Mouse (Mus musculus) adrenal gland, adult 18-20 months (tissue): Measurements from ENCODE around the gene Pde9a. TPM values are rescaled to one million over a fixed set of nuclear protein-coding genes. Genes with fewer than 3 reads are reported as not detected.

Experiments
- DNase-seq, 2 experiments: peaks; one replicate each; pipeline ENCODE4 v3.0.0; 2021 to 2022; ENCODE audit warnings: low spot score in 2 of 2
- total RNA-seq, 2 experiments: library from RNA; stranded (reverse); gene quantifications; 1 replicate in 1 of 2; 2 replicates in 1 of 2; pipeline ENCODE4 v1.2.3; 2021

Pde9a gene
- total RNA-seq, 2 experiments from 2014 or later = 1.9 to 2.6 TPM

- DNase-seq = no peak
These were observed 912 bp upstream of the Pde9a start for GRCm38 (mm10) chr17:31384968-31385627.

GRCm38 (mm10) chr17:31386766-31387275 lies 811 bp downstream of the Pde9a start:
- DNase-seq = no peak

DNA sequence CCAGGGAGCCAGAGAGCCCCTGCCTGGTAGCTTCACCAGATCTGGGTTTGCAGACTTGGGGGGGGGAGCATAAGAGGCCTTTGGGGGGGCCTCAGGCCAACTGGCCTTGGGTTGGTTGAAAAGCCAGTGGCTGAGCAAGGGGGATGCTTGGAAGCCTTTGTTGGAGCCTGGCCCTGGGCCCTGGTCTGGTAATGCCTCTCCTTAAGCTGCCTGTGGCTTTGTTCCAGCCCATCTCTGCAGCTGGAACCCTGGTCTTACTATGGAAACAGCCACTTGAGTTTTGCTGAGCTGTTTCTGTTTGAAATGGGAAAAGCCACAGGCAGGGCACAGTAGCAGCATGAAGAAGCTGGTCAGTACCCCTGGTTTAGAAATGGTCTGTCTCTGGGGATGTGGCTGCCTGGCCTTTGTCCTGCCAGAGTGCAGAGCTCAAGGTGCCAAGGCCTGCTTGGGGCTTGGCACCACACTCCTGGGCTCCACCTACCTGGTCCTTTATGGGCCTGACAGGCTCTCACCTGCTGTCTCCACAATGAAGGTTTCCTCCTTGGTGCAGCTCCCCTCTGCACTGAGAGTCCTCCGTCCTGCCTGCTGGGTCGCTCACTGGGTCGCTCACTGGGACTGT lies 3.5 kb downstream of the Pde9a start:
- DNase-seq = no peak

DNA sequence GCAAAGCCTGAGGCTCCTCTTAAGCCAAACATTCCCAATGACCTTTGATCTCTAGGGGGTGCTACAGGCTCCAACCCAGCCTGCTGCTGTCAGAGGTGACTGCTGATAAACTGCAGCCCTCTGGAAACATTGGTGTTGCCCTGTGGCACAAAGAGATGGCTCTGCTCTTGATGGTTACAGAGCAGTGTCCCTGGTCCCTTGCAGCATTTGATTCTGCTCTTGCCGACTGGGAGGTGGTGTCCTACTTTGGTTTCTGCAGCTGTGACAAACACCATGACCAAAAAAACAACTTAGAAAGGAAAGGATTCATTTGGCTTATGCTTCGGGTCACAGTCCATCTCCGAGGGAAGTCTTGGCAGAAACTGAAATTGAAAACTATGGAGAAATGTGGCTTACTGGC lies 5.5 kb downstream of the Pde9a start:
- no peak for DNase-seq

- no peak for DNase-seq
These were observed 6.0 kb downstream of the Pde9a start for GRCm38 (mm10) chr17:31392041-31392440.

- DNase-seq = no peak
These were observed 7.8 kb downstream of the Pde9a start for GRCm38 (mm10) chr17:31393811-31394210.

- DNase-seq = no peak
These were observed 14.3 kb downstream of the Pde9a start for GRCm38 (mm10) chr17:31400294-31400693.

GRCm38 (mm10) chr17:31401160-31401559 lies 15.2 kb downstream of the Pde9a start:
- no peak for DNase-seq

DNA sequence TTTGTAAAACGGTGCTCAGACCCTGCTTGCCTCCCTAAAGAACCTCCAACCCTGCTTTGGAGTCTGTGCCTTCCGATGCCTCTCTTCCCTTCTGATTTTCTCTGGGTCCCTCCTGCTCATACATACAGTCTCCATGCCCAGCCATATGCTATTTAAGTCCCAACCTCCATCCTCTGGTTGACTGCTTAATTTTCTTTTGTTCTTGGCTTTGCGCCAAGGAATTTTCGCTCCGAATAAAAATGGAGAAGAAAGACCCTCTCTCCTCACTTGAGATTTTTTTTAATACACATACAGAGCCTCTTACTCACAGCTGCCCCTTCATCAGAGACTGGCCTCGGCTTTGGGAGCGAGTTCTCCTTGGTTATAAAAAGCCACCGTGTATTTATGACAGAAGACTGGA lies 16.7 kb downstream of the Pde9a start:
- DNase-seq = no peak

DNA sequence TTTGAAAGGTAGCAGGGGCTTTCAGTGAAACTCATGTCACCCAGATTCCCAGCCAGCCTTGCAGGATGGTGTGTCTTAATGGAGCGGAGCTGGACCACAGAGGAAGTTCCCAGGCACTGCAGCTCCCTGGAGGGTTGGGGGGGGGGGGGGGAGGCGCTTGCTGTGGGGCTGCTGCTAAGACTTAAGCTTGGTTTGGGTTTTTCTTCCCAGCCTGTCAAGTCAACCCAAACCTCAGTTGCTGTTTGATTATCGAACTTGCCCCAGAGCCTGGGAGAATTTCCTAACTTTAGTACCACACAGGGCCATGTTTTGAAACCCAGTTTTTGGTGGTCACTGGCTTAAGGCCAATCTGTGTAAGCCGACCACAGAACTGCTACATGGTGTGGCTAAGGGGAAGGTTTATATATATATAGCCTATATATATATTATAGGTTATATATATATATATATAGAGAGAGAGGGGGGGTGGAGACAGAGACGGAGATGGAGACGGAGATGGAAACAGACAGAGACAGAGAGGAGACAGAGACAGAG lies 19.8 kb downstream of the Pde9a start:
- no peak for DNase-seq

DNA sequence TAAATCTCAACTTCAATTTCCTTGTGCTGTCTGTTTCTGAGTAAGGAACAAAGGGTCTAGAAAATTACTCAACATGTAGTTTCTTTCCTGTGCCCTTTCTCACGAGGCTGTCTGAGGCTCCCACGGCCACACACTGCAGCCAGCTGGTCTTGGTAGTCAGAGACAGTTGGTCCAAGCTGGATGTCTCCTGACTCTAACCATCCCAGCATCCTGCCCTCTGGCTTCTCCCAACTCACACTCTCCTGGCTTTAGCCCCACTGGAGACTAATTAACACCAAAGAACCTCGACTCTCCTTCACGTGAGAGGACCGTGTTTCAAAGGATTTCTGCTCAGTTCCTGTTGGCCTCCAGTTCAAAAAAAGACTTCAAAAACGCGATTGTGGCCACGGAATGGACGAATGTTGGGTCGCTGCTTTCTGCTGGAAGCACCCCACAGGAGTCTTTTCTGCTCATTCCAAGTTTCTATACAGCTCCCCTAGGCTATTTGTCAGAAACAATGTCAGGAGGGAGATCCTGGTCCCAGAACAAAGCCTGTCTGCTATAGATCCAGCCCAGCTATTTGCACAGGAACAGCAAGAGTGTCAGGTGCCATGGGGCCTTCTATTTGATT lies 23.8 kb downstream of the Pde9a start:
- no peak for DNase-seq

GRCm38 (mm10) chr17:31415258-31415657 lies 29.2 kb downstream of the Pde9a start:
- no peak for DNase-seq

- DNase-seq = no peak
These were observed 33.0 kb downstream of the Pde9a start for GRCm38 (mm10) chr17:31418804-31419597.

DNA sequence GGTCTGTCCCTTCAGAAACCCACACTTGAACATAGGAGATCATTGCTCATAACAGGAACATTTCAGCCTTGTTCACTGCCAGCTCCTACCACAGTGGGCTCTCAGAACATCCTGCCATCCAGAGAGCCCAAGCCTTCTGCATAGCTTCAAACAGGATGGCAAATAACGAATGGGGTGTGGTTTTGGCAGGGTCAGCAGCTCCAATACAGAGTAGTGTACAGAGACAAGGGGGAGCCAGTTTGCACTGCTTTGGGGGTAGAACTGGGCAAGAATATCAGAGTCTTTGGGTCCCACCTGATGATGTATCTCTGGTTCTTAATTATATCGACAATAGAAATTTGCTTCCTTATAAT lies 33.6 kb downstream of the Pde9a start:
- DNase-seq = no peak

- no peak for DNase-seq
These were observed 34.0 kb downstream of the Pde9a start for GRCm38 (mm10) chr17:31419995-31420394.

- no peak for DNase-seq
These were observed 34.6 kb downstream of the Pde9a start for GRCm38 (mm10) chr17:31420658-31421057.

- DNase-seq = no peak
These were observed 36.4 kb downstream of the Pde9a start for GRCm38 (mm10) chr17:31422381-31422780.

GRCm38 (mm10) chr17:31423020-31423419 lies 37.0 kb downstream of the Pde9a start:
- no peak for DNase-seq

DNA sequence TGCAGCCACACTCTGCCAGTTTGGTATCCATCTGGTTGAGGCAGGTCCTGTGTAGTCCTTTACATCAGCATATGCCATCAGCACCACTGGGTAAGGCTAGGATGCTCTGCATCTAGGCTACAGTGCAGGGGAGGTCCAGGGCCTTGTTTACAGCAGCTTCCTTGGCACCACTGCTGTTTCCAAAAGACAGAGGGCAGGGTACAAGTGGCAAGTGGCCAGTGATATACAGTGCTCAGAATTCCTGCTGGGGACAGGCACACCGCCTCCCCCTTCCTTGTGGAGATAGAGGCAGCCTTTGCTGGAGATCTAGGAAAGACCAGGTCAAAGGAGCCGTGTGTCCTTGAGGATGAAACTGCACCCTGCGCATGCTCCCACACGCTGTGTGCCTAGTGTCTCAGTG lies 38.3 kb downstream of the Pde9a start:
- no peak for DNase-seq

DNA sequence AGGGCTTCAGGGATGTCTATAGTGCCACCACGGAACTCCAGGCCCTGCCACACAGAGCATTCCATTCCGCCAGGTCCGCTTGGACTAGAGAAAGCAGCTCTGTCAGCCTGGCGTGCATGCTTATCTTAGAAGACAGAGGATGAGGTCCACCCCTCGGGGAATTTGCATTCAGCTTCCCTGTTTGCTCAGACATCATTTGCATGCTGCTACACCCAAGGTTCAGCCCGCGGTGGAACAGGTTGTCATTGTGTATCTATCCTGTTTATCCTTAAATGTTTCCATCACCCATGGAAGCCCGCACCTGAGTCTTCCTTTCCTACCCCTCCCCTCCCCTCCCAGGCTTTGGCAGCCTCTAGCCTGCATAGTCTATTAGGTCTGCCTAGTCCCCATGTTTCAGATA lies 38.8 kb downstream of the Pde9a start:
- no peak for DNase-seq
